Mouse (Mus musculus) midbrain, embryonic 12.5 days (tissue): ENCODE results near the gene Zfp981. TPM values are rescaled to one million over a fixed set of nuclear protein-coding genes. Genes with fewer than 3 reads are reported as not detected.
"Not testable (repeated sequence)": the region's sequence is repeated elsewhere in the genome, so short reads cannot be mapped to it uniquely, and the experiment has no call there.

Experiments
- ATAC-seq: fragments of 200-750 bp; cut with Nextera tagmentation; 2 replicates; pipeline ENCODE4 v1.8.0; 2017; ENCODE audit warnings: low read depth, moderate TSS enrichment, moderate library complexity; ENCODE audit not compliant: low FRiP score
- H3K27ac ChIP-seq: fragments of 300-500 bp; sonication (generic); replicated peaks from 2 replicates; pipeline ENCODE4 v1.5.1; 2016; ENCODE audit warnings: mild to moderate bottlenecking
- H3K27me3 ChIP-seq: fragments of 300-500 bp; sonication (generic); 2 replicates; pipeline ENCODE4 v1.6.1; 2016; ENCODE audit warnings: mild to moderate bottlenecking
- H3K36me3 ChIP-seq: fragments of 300-500 bp; sonication (generic); 2 replicates; pipeline ENCODE4 v1.6.1; 2016
- H3K4me1 ChIP-seq: fragments of 300-500 bp; sonication (generic); 2 replicates; pipeline ENCODE4 v1.6.1; 2016
- H3K4me2 ChIP-seq: fragments of 300-500 bp; sonication (generic); replicated peaks from 2 replicates; pipeline ENCODE4 v1.6.1; 2016; ENCODE audit warnings: mild to moderate bottlenecking, moderate library complexity
- H3K4me3 ChIP-seq: fragments of 300-500 bp; sonication (generic); 2 replicates; pipeline ENCODE4 v1.5.1; 2016; ENCODE audit warnings: mild to moderate bottlenecking
- H3K9ac ChIP-seq: fragments of 300-500 bp; sonication (generic); replicated peaks from 2 replicates; pipeline ENCODE4 v1.6.1; 2016; ENCODE audit warnings: mild to moderate bottlenecking, moderate library complexity
- H3K9me3 ChIP-seq: fragments of 300-500 bp; sonication (generic); 2 replicates; pipeline ENCODE4 v1.6.1; 2016; ENCODE audit warnings: mild to moderate bottlenecking
- WGBS: fragments of 180-500 bp; shearing (Covaris S2); methylation state at CpG from one replicate; pipeline ENCODE4 v1.1.7; 2016; 5-methylcytosine and 5-hydroxymethylcytosine counted together
- polyA plus RNA-seq: library from polyadenylated mRNA; unstranded; fragments of >200 nt; fragmentation: Nextera tagmentation; extraction: Ambion mirVana; gene quantifications from 2 replicates; pipeline ENCODE4 v1.2.1, GENCODE M21; 2016

The Zfp981 gene
- polyA plus RNA-seq: not detected in 2 replicates

GRCm38 (mm10) chr4:146501727-146502126 lies at the start of gene Zfp981:
Gene Zfp981 (plus strand): TSS chr4:146502027.
- WGBS: 86% methylated on average over 4 of the region's 4 CpGs
- peaks cover 29% of the 10 kb centered on the region for H3K9me3 ChIP-seq
- H3K27me3 ChIP-seq, H3K4me2 ChIP-seq, H3K27ac ChIP-seq, ATAC-seq, H3K36me3 ChIP-seq, H3K4me3 ChIP-seq, H3K4me1 ChIP-seq, H3K9ac ChIP-seq: not testable (repeated sequence)

DNA sequence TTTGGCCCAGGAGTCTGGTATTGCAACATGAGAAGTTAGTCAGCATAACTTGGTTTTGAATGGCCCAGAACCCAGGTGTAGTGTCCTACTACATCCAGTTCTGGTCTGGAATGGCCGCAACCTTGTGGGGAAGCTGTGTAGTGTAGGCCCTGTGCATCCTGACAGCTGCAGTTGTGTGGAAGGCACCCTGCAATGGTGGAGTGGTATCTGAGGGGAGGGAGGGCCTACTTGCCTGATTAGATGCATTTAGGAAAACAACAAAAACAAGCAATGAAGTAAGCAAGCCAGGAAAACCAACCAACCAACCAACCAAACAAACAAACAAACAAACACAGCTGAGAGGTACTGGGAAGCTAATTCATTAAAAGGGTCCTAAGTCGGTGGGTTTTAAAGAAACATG lies 49.3 kb upstream of the Zfp981 start:
- H3K4me3 ChIP-seq, H3K27me3 ChIP-seq, ATAC-seq, H3K4me2 ChIP-seq, H3K4me1 ChIP-seq, H3K9ac ChIP-seq, H3K36me3 ChIP-seq, H3K27ac ChIP-seq: not testable (repeated sequence)
- WGBS: 83% methylated on average over 2 of the region's 2 CpGs
- peaks cover 57% of the 10 kb centered on the region for H3K9me3 ChIP-seq

DNA sequence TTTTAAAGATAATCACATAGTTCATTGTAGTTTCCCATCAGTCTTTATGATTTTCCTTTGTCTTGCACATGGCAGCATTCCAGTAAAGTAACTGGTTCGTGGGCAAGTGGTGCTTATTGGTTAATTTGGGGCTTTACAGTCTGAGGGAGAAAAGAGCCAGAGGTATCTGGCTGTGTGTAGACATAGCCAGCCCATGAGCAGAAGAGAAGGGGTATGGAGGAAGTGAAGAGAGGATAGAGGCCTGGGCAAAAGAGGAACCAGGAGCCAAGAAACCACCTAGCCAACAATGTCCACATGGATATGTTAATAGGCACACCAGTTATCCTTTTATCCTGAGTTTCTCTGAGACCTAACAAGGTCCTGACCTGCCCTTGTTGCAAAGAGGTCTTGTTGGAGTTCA lies 47.7 kb upstream of the Zfp981 start:
- not testable (repeated sequence) for H3K27me3 ChIP-seq, H3K4me1 ChIP-seq, H3K4me3 ChIP-seq, H3K9ac ChIP-seq, ATAC-seq, H3K4me2 ChIP-seq, H3K36me3 ChIP-seq, H3K27ac ChIP-seq
- WGBS: 68% methylated on average over 1 of the region's 1 CpGs
- H3K9me3 ChIP-seq: peaks cover 57% of the 10 kb centered on the region

- H3K36me3 ChIP-seq: 0 out of 2 replicates have a peak, but pooled peaks cover 2% of the 10 kb centered on the region
- peaks cover 61% of the 10 kb centered on the region for H3K9me3 ChIP-seq
- peak; percentile 13; the same call in 1 of the 2 replicates for ATAC-seq
These were observed 46.9 kb upstream of the Zfp981 start for GRCm38 (mm10) chr4:146454896-146455295.

GRCm38 (mm10) chr4:146455321-146455721 lies 46.5 kb upstream of the Zfp981 start:
- no peak overlapping the region for H3K27ac ChIP-seq
- no peaks in the 10 kb centered on the region for H3K27me3 ChIP-seq
- 92% methylated on average over 7 of the region's 7 CpGs for WGBS
- H3K9ac ChIP-seq: no peak overlapping the region
- no peak overlapping the region for H3K4me3 ChIP-seq
- H3K4me2 ChIP-seq: no peak overlapping the region
- H3K9me3 ChIP-seq: peaks cover 62% of the 10 kb centered on the region
- H3K4me1 ChIP-seq: no peaks in the 10 kb centered on the region
- ATAC-seq: peak; percentile 63
- 0 out of 2 replicates have a peak, but pooled peaks cover 2% of the 10 kb centered on the region for H3K36me3 ChIP-seq

More at GRCm38 (mm10) chr4:146454896-146455295, 46.9 kb upstream of the Zfp981 start:
- H3K4me3 ChIP-seq: no peak overlapping the region
- no peak overlapping the region for H3K9ac ChIP-seq
- no peak overlapping the region for H3K27ac ChIP-seq
- H3K4me1 ChIP-seq: no peaks in the 10 kb centered on the region
- no peaks in the 10 kb centered on the region for H3K27me3 ChIP-seq
- H3K4me2 ChIP-seq: no peak overlapping the region
- WGBS: 49% methylated on average over 2 of the region's 2 CpGs

DNA sequence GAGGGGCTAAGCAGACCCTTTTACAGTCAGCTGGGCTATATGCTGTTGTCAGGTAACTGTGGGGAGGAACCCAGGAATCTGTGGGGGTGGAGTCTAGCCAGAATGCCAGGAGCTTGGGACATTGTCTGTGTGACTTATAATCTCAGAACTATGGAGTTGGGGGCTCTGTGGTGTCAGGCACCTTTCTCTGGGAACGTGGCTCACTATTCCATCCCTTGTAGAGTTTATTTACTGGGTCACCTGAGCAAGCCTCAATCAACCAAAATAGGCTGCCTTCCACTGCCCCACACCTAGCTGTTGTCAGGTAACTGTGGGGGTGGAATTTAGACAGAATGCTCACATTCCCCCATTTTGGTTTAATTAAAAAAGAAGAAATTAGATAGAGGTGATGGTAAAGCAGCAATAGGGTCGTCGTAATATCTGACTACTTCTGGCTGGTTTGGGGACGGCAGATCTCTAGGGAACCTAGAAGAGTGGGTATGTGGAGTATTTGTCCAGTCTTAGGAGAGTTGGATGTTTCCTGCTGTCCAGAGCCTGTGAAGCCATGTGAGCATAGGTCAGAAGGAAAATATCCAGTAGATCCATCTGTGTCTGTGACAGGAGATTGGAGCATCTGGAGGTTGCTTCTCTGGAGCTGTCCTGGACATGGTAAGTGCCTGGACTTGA lies 45.6 kb upstream of the Zfp981 start:
- no peak overlapping the region for H3K9ac ChIP-seq
- H3K27me3 ChIP-seq: no peaks in the 10 kb centered on the region
- no peak overlapping the region for H3K4me3 ChIP-seq
- 67% methylated on average over 4 of the region's 4 CpGs for WGBS
- H3K36me3 ChIP-seq: 0 out of 2 replicates have a peak, but pooled peaks cover 2% of the 10 kb centered on the region
- H3K27ac ChIP-seq: no peak overlapping the region
- H3K9me3 ChIP-seq: peaks cover 65% of the 10 kb centered on the region
- no peak overlapping the region for H3K4me2 ChIP-seq
- no peaks in the 10 kb centered on the region for H3K4me1 ChIP-seq
- no peak for ATAC-seq

DNA sequence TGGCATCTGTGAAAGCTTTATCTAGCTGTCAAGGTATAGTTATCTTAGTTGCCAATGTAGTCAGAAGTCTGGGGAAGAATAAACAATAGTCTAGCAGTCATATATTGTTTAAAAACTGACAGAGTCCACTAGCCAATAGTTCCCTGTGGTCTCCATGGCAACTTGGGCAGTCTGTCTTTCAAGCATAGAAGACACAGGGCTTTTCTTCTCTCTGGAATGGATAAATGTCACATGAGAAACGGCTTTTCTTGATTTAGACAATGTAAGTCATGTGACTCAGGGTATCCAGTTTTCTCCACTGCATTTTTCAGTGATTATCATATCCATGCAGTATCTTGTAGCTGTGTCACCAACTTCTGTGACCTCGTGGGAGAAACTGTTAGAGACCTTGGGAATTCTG lies 44.7 kb upstream of the Zfp981 start:
- Histone ChIP-seq H3K9ac (no peak overlapping the region), H3K4me1 (no peaks in the 10 kb centered on the region), H3K4me2 (no peak overlapping the region), H3K9me3 (peaks cover 65% of the 10 kb centered on the region), H3K27me3 (no peaks in the 10 kb centered on the region), H3K4me3 (no peak overlapping the region), H3K36me3 (0 out of 2 replicates have a peak, but pooled peaks cover 2% of the 10 kb centered on the region), H3K27ac (no peak overlapping the region)
- whole genome bisulfite sequencing: 59% methylated on average over 2 of the region's 2 CpGs
- 0 out of 2 replicates have a peak, but pooled peaks have one; percentile 4 for ATAC-seq

GRCm38 (mm10) chr4:146457720-146458119 lies 44.1 kb upstream of the Zfp981 start:
- Histone ChIP-seq H3K36me3 (0 out of 2 replicates have a peak, but pooled peaks cover 2% of the 10 kb centered on the region), H3K4me1 (no peaks in the 10 kb centered on the region), H3K27ac (no peak overlapping the region), H3K9me3 (peaks cover 62% of the 10 kb centered on the region), H3K4me3 (no peak overlapping the region), H3K4me2 (no peak overlapping the region), H3K9ac (no peak overlapping the region), H3K27me3 (no peaks in the 10 kb centered on the region)
- peak; percentile 17; the same call in 1 of the 2 replicates for ATAC-seq
- 72% methylated on average over 1 of the region's 1 CpGs for WGBS

DNA sequence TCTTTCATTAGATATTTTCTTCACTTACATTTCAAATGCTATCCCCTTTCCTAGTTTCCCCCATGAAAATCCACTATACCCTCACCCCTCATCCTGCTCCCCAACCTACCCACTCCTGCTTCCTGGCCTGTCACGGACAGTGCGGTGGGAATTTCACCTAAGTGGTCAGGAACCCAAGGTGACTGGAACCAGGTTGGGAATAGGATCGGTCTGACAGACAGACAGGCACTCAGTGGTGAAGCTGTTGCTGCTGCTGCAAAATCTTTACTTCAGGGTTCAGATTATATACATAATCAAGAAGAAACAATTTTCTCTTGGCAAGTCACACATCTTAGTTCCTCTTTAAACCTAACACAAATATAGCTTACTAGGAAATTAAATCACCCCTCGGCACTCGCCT lies 42.0 kb upstream of the Zfp981 start:
- H3K4me1 ChIP-seq, H3K4me2 ChIP-seq, H3K9ac ChIP-seq, ATAC-seq, H3K4me3 ChIP-seq, H3K27me3 ChIP-seq, H3K36me3 ChIP-seq, H3K27ac ChIP-seq: not testable (repeated sequence)
- peaks cover 56% of the 10 kb centered on the region for H3K9me3 ChIP-seq
- 81% methylated on average over 5 of the region's 5 CpGs for WGBS

DNA sequence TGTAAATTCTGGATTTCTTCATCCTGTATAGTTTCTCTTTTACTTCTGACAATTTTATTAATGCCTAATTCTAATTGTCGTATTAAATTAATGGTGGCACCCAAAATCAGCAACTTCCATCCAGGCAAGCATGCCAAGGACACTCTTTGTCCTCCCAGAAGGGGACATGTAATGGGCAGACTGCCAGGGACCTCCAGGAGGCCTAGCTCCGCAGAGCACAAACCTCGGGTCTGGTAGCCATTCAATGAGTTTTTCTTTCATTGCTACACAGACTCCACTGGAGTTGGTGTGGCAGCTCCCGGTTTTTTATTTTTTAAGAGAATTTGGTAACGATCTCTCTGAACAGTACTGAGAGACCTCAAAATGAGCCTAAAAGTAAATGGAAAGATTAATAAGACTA lies 41.1 kb upstream of the Zfp981 start:
- not testable (repeated sequence) for H3K4me2 ChIP-seq, H3K36me3 ChIP-seq, H3K4me3 ChIP-seq, H3K4me1 ChIP-seq, H3K27me3 ChIP-seq, ATAC-seq, H3K9ac ChIP-seq, H3K27ac ChIP-seq
- WGBS: 81% methylated on average over 5 of the region's 5 CpGs
- peaks cover 53% of the 10 kb centered on the region for H3K9me3 ChIP-seq

DNA sequence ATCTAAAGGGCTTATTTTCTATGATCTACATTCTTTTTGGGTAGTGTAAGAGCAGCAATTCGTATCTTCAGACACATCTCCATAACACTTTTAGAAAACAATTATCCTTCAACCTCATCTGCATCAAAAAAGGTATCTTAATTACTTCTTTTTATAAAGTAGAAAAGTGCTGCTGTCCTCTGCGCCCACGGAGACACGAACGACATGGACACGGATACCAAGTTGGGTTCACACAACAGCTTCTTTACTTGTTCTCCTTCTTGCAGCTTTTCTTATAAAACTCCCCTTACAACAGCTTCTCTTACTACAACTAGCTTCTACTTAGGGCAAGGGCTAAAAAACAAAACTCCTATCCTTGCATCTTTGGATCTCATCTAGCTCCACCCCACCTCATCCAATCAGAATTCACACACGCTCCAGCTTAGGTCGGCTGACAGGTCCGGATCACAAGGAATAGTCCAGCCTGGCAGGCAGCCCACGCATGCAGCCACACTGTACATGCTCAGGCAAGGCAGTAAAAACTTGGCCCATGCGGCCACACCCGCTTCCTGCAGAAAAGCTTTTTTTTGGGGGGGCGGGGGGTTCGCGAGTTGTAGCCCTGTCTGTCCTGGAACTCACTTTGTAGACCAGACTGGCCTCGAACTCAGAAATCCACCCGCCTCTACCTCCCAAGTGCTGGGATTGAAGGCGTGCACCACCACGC lies 38.0 kb upstream of the Zfp981 start:
- not testable (repeated sequence) for H3K9ac ChIP-seq, H3K27ac ChIP-seq, H3K4me2 ChIP-seq, H3K27me3 ChIP-seq, H3K4me3 ChIP-seq, H3K4me1 ChIP-seq, H3K36me3 ChIP-seq
- H3K9me3 ChIP-seq: peaks cover 23% of the 10 kb centered on the region
- peak; percentile 42 for ATAC-seq
- WGBS: 92% methylated on average over 19 of the region's 19 CpGs

DNA sequence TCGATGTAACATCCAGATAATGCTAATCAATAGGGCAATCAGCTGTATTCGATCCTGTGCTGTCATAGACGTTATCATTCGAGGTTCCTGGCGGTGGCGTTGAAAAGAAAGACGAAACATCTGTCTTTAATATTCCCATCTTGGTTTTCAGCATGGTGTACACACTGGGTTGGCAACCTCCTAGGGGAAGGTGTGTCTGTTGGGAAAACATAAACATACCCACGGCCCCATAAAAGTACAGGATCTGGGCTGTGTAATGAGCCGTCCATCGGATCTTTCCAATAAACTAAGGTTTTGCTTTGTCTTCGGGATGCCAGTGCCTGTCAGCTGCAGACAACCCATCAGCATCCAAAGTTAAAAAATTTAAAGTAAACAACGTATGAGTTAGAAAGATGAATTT lies 31.8 kb upstream of the Zfp981 start:
- H3K27me3 ChIP-seq, H3K9ac ChIP-seq, H3K36me3 ChIP-seq, H3K4me1 ChIP-seq, H3K4me2 ChIP-seq, H3K4me3 ChIP-seq, H3K27ac ChIP-seq: not testable (repeated sequence)
- ATAC-seq: 0 out of 2 replicates have a peak, but pooled peaks have one; percentile 27
- H3K9me3 ChIP-seq: peaks cover 18% of the 10 kb centered on the region
- 93% methylated on average over 10 of the region's 12 CpGs for WGBS
